Mouse (Mus musculus) common myeloid progenitor, adult 5-6 weeks (primary cell): ENCODE data around the gene Zfp629. TPM values are rescaled to one million over a fixed set of nuclear protein-coding genes. Genes with fewer than 3 reads are reported as not detected.

Experiments used
- ATAC-seq: replicated peaks from 2 replicates; pipeline ENCODE4 v1.8.0; 2016; ENCODE audit warnings: low read depth, mild to moderate bottlenecking, moderate TSS enrichment, inconsistent platforms; ENCODE audit not compliant: poor library complexity, severe bottlenecking
- total RNA-seq: library from RNA; stranded (forward); fragments of 200-1000, 187-1606 nt; gene quantifications from 2 replicates; pipeline ENCODE4 v1.2.3, GENCODE M21; 2017

Gene Zfp629
- total RNA-seq, 1 experiment from 2014 or later, result 12.9 TPM

- no peak for ATAC-seq
Observed at GRCm38 (mm10) chr7:127616881-127617280, 1.3 kb upstream of the Zfp629 start.

GRCm38 (mm10) chr7:127616336-127616735, 739 bp upstream of the Zfp629 start:
- no peak for ATAC-seq

- peak; percentile 31 for ATAC-seq
Observed at GRCm38 (mm10) chr7:127614511-127614890, 1.1 kb downstream of the Zfp629 start.

- ATAC-seq, result no peak
Observed at GRCm38 (mm10) chr7:127614091-127614490, 1.5 kb downstream of the Zfp629 start.

GRCm38 (mm10) chr7:127613501-127613900, 2.1 kb downstream of the Zfp629 start:
- no peak for ATAC-seq

GRCm38 (mm10) chr7:127611561-127611960, 4.0 kb downstream of the Zfp629 start:
- ATAC-seq, result no peak

GRCm38 (mm10) chr7:127611011-127611410, 4.6 kb downstream of the Zfp629 start:
- no peak for ATAC-seq

GRCm38 (mm10) chr7:127607150-127607549, 8.4 kb downstream of the Zfp629 start:
- no peak for ATAC-seq

GRCm38 (mm10) chr7:127604256-127604655, 11.3 kb downstream of the Zfp629 start:
- 0 out of 2 replicates have a peak, but pooled peaks have one; percentile 19 for ATAC-seq

- no peak for ATAC-seq
Observed at GRCm38 (mm10) chr7:127602903-127603302, 12.7 kb downstream of the Zfp629 start.

GRCm38 (mm10) chr7:127601735-127602134, 13.9 kb downstream of the Zfp629 start:
- no peak for ATAC-seq

GRCm38 (mm10) chr7:127600612-127601011, 15.0 kb downstream of the Zfp629 start:
- no peak for ATAC-seq

- no peak for ATAC-seq
Observed at GRCm38 (mm10) chr7:127596747-127597146, 18.9 kb downstream of the Zfp629 start.

GRCm38 (mm10) chr7:127592575-127592974, 23.0 kb downstream of the Zfp629 start:
- ATAC-seq, result no peak

- ATAC-seq, result no peak
Observed at GRCm38 (mm10) chr7:127591108-127591507, 24.5 kb downstream of the Zfp629 start.

- no peak for ATAC-seq
Observed at GRCm38 (mm10) chr7:127589637-127590036, 26.0 kb downstream of the Zfp629 start.

- no peak for ATAC-seq
Observed at GRCm38 (mm10) chr7:127588901-127589300, 26.7 kb downstream of the Zfp629 start.

GRCm38 (mm10) chr7:127588011-127588871, 27.4 kb downstream of the Zfp629 start, which contains the start of the genes Ccdc189 and Rnf40:
Ccdc189 (minus strand) TSS chr7:127588595.
Rnf40 (plus strand) TSS chr7:127588767.
- peak; percentile 93 for ATAC-seq

GRCm38 (mm10) chr7:127587196-127587595, 28.4 kb downstream of the Zfp629 start:
- ATAC-seq, result no peak

GRCm38 (mm10) chr7:127586149-127586548, 29.4 kb downstream of the Zfp629 start:
- no peak for ATAC-seq

GRCm38 (mm10) chr7:127585031-127585430, 30.6 kb downstream of the Zfp629 start:
- no peak for ATAC-seq

GRCm38 (mm10) chr7:127583260-127583659, 32.3 kb downstream of the Zfp629 start:
- ATAC-seq, result no peak
